Mouse (Mus musculus) forebrain, embryonic 16.5 days (tissue): ENCODE results near the gene Zcchc4. TPM values are rescaled to one million over a fixed set of nuclear protein-coding genes. Genes with fewer than 3 reads are reported as not detected.

Experiments used
- ATAC-seq: fragments of 200-750 bp; cut with Nextera tagmentation; 2 replicates; pipeline ENCODE4 v1.8.0; 2017; ENCODE audit warnings: mild to moderate bottlenecking, moderate library complexity
- H3K27ac ChIP-seq: fragments of 300-500 bp; sonication (generic); 2 replicates; pipeline ENCODE4 v1.5.1; 2014; ENCODE audit warnings: low read length, control low read depth
- H3K27me3 ChIP-seq: fragments of 300-500 bp; sonication (generic); replicated peaks from 2 replicates; pipeline ENCODE4 v1.6.1; 2014; ENCODE audit warnings: low read length; ENCODE audit not compliant: control insufficient read depth, insufficient read depth
- H3K36me3 ChIP-seq: fragments of 300-500 bp; sonication (generic); 2 replicates; pipeline ENCODE4 v1.6.1; 2014; ENCODE audit not compliant: control insufficient read depth, insufficient read depth
- H3K4me1 ChIP-seq: fragments of 300-500 bp; sonication (generic); replicated peaks from 2 replicates; pipeline ENCODE4 v1.6.1; 2014; ENCODE audit warnings: low read length; ENCODE audit not compliant: control insufficient read depth, insufficient read depth
- H3K4me2 ChIP-seq: fragments of 300-500 bp; sonication (generic); 2 replicates; pipeline ENCODE4 v1.6.1; 2014; ENCODE audit warnings: mild to moderate bottlenecking, low read length, control low read depth
- H3K4me3 ChIP-seq: fragments of 300-500 bp; sonication (generic); replicated peaks from 2 replicates; pipeline ENCODE4 v1.5.1; 2014; ENCODE audit warnings: mild to moderate bottlenecking, low read length, control low read depth
- H3K9ac ChIP-seq: fragments of 300-500 bp; sonication (generic); replicated peaks from 2 replicates; pipeline ENCODE4 v1.6.1; 2014; ENCODE audit warnings: low read depth, low read length, control low read depth
- H3K9me3 ChIP-seq: fragments of 300-500 bp; sonication (generic); 2 replicates; pipeline ENCODE4 v1.6.1; 2016; ENCODE audit warnings: low read length; ENCODE audit not compliant: control insufficient read depth
- WGBS: fragments of 180-500 bp; shearing (Covaris S2); extraction: QIAGEN DNeasy Blood & Tissue Kit; methylation state at CpG from one replicate; pipeline ENCODE4 v1.1.7; 2014; 5-methylcytosine and 5-hydroxymethylcytosine counted together
- polyA plus RNA-seq: library from polyadenylated mRNA; unstranded; fragments of >200 nt; fragmentation: Nextera tagmentation; extraction: Ambion mirVana; gene quantifications from 2 replicates; pipeline ENCODE4 v1.2.1, GENCODE M21; 2015

Gene Zcchc4
- polyA plus RNA-seq, 1 experiment from 2014 or later, result 15.3 TPM

- 72% methylated on average over 2 of the region's 2 CpGs for WGBS
- no peaks in the 10 kb centered on the region for H3K4me1 ChIP-seq
- H3K9ac ChIP-seq, result no peak overlapping the region
Measured at GRCm38 (mm10) chr5:52783957-52784356, 8.7 kb downstream of the Zcchc4 start.

GRCm38 (mm10) chr5:52786556-52787322 lies 11.5 kb downstream of the Zcchc4 start:
- Histone ChIP-seq H3K9ac (no peak overlapping the region), H3K4me2 (no peak overlapping the region), H3K36me3 (no peaks in the 10 kb centered on the region), H3K4me3 (no peak overlapping the region), H3K27me3 (no peaks in the 10 kb centered on the region), H3K9me3 (no peaks in the 10 kb centered on the region), H3K27ac (no peak overlapping the region), H3K4me1 (no peaks in the 10 kb centered on the region)
- 91% methylated on average over 7 of the region's 7 CpGs for WGBS
- no peak for ATAC-seq

More at GRCm38 (mm10) chr5:52783957-52784356, 8.7 kb downstream of the Zcchc4 start:
- Histone ChIP-seq H3K27ac (no peak overlapping the region), H3K36me3 (no peaks in the 10 kb centered on the region), H3K27me3 (no peaks in the 10 kb centered on the region), H3K4me3 (no peak overlapping the region), H3K9me3 (no peaks in the 10 kb centered on the region), H3K4me2 (no peak overlapping the region)
- no peak for ATAC-seq

- no peak overlapping the region for H3K9ac ChIP-seq
- H3K4me3 ChIP-seq, result no peak overlapping the region
- no peaks in the 10 kb centered on the region for H3K27me3 ChIP-seq
- no peak for ATAC-seq
- H3K27ac ChIP-seq, result no peak overlapping the region
- peaks cover 8% of the 10 kb centered on the region for H3K36me3 ChIP-seq
- H3K4me1 ChIP-seq, result no peaks in the 10 kb centered on the region
- H3K4me2 ChIP-seq, result no peak overlapping the region
- no peaks in the 10 kb centered on the region for H3K9me3 ChIP-seq
- WGBS, result 95% methylated on average over 9 of the region's 9 CpGs
Measured at GRCm38 (mm10) chr5:52793230-52793629, 18.0 kb downstream of the Zcchc4 start.

GRCm38 (mm10) chr5:52794109-52794508 lies 18.9 kb downstream of the Zcchc4 start:
- ATAC-seq, result no peak
- no peak overlapping the region for H3K27ac ChIP-seq
- H3K4me1 ChIP-seq, result no peaks in the 10 kb centered on the region
- WGBS, result 90% methylated on average over 9 of the region's 9 CpGs
- no peaks in the 10 kb centered on the region for H3K27me3 ChIP-seq
- H3K9me3 ChIP-seq, result no peaks in the 10 kb centered on the region
- peaks cover 8% of the 10 kb centered on the region for H3K36me3 ChIP-seq
- H3K4me3 ChIP-seq, result no peak overlapping the region
- H3K9ac ChIP-seq, result no peak overlapping the region
- no peak overlapping the region for H3K4me2 ChIP-seq

- Histone ChIP-seq H3K4me1 (no peaks in the 10 kb centered on the region), H3K4me3 (no peak overlapping the region), H3K36me3 (peaks cover 8% of the 10 kb centered on the region), H3K27me3 (no peaks in the 10 kb centered on the region), H3K4me2 (no peak overlapping the region), H3K9me3 (no peaks in the 10 kb centered on the region), H3K27ac (no peak overlapping the region), H3K9ac (no peak overlapping the region)
- ATAC-seq, result peak; percentile 67
- 87% methylated on average over 12 of the region's 12 CpGs for WGBS
Measured at GRCm38 (mm10) chr5:52799274-52799985, 24.2 kb downstream of the Zcchc4 start.

- no peak overlapping the region for H3K9ac ChIP-seq
- no peak overlapping the region for H3K4me3 ChIP-seq
- no peaks in the 10 kb centered on the region for H3K27me3 ChIP-seq
- H3K4me2 ChIP-seq, result no peak overlapping the region
- WGBS, result 84% methylated on average over 4 of the region's 4 CpGs
- H3K9me3 ChIP-seq, result no peaks in the 10 kb centered on the region
- 0 out of 2 replicates have a peak, but pooled peaks cover 2% of the 10 kb centered on the region for H3K4me1 ChIP-seq
- ATAC-seq, result no peak
- H3K36me3 ChIP-seq, result no peaks in the 10 kb centered on the region
- H3K27ac ChIP-seq, result no peak overlapping the region
Measured at GRCm38 (mm10) chr5:52805801-52806200, 30.6 kb downstream of the Zcchc4 start.

- Histone ChIP-seq H3K4me2 (no peak overlapping the region), H3K9ac (no peak overlapping the region), H3K4me1 (0 out of 2 replicates have a peak, but pooled peaks cover 2% of the 10 kb centered on the region), H3K4me3 (no peak overlapping the region), H3K27me3 (no peaks in the 10 kb centered on the region), H3K9me3 (no peaks in the 10 kb centered on the region), H3K36me3 (no peaks in the 10 kb centered on the region), H3K27ac (no peak overlapping the region)
- 78% methylated on average over 8 of the region's 8 CpGs for WGBS
- ATAC-seq, result no peak
Measured at GRCm38 (mm10) chr5:52806349-52806748, 31.1 kb downstream of the Zcchc4 start.

GRCm38 (mm10) chr5:52807030-52807429 lies 31.8 kb downstream of the Zcchc4 start:
- Histone ChIP-seq H3K4me2 (no peak overlapping the region), H3K36me3 (no peaks in the 10 kb centered on the region), H3K4me1 (0 out of 2 replicates have a peak, but pooled peaks cover 2% of the 10 kb centered on the region), H3K4me3 (no peak overlapping the region), H3K9me3 (no peaks in the 10 kb centered on the region), H3K27me3 (no peaks in the 10 kb centered on the region), H3K27ac (no peak overlapping the region), H3K9ac (no peak overlapping the region)
- ATAC-seq, result no peak
- WGBS, result 83% methylated on average over 7 of the region's 7 CpGs

GRCm38 (mm10) chr5:52810446-52810845 lies 35.2 kb downstream of the Zcchc4 start:
- no peak overlapping the region for H3K4me3 ChIP-seq
- no peak overlapping the region for H3K27ac ChIP-seq
- H3K36me3 ChIP-seq, result no peaks in the 10 kb centered on the region
- 97% methylated on average over 6 of the region's 6 CpGs for WGBS
- ATAC-seq, result no peak
- H3K9me3 ChIP-seq, result no peaks in the 10 kb centered on the region
- H3K9ac ChIP-seq, result no peak overlapping the region
- H3K4me2 ChIP-seq, result no peak overlapping the region
- 0 out of 2 replicates have a peak, but pooled peaks cover 2% of the 10 kb centered on the region for H3K4me1 ChIP-seq
- H3K27me3 ChIP-seq, result no peaks in the 10 kb centered on the region
